Mouse (Mus musculus) erythroid progenitor cell, adult 5-6 weeks (primary cell): ENCODE measurements around the gene Tmem178b. TPM values are rescaled to one million over a fixed set of nuclear protein-coding genes. Genes with fewer than 3 reads are reported as not detected.

ENCODE experiments used
- ATAC-seq: replicated peaks from 2 replicates; pipeline ENCODE4 v1.8.0; 2016; ENCODE audit warnings: moderate number of reproducible peaks, mild to moderate bottlenecking, moderate TSS enrichment, inconsistent platforms; ENCODE audit not compliant: poor library complexity, low FRiP score, severe bottlenecking
- total RNA-seq, 2 experiments: library from RNA; stranded (forward) in 1 of 2; stranded (reverse) in 1 of 2; fragments of 150-400 nt in 1 of 2; fragments of 186-747, 209-891 nt in 1 of 2; gene quantifications; 2 replicates each; pipeline versions ENCODE4 v1.2.3 to v1.2.4; 2015 to 2017; ENCODE audit warnings: low replicate concordance in 2 of 2

Gene Tmem178b
- total RNA-seq, 2 experiments from 2014 or later: not detected

DNA sequence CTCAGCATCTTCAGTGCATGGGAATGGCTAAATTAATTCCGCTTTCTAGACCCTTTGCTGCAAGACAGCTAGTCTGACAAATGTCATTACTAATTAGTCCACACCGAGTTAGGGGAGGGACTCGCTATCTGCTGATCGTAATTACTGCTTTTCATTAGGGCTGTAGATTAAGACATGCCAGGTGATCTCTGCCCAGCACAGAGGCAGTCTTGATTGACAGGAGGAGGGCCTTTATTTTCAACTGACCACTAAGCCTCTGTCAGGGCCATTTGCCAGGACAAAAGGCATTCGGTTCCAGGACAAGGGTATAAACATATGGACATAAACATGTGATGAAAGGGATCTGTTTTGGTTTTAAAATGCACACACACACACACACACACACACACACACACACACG lies 264.3 kb downstream of the Tmem178b start:
- no peak for ATAC-seq

DNA sequence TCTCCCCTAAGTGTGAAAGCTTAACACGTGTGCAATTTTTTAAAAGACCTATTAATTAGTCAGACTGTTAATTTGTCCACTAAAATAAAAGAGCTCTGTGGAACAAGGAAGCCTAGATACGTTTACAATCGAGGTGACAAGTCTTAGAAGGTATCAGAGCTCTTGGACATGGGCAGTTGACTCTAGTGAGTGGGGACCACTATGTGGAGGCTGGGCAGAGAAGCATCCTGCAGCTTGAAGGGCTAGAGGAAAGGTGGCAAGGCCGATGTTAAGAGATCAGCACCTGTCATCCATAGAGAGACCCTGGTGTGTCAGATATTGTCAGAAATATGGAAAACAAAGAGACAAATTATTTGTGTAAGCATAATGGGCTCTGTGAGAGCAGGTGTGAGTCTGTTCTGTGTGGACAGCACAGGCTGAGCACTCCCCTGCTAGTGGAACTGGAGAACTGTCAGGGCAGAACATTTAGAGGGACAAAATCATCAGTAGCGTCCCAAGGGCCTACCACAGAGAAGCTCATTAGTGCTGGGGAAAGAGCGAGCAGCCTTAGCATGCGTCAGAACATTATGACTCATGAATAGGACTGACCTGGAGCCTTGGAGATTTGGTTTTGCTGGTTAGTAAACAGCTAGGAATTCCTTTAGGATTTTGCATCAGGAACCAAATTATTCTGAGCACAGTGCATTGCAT lies 264.9 kb downstream of the Tmem178b start:
- ATAC-seq: no peak

DNA sequence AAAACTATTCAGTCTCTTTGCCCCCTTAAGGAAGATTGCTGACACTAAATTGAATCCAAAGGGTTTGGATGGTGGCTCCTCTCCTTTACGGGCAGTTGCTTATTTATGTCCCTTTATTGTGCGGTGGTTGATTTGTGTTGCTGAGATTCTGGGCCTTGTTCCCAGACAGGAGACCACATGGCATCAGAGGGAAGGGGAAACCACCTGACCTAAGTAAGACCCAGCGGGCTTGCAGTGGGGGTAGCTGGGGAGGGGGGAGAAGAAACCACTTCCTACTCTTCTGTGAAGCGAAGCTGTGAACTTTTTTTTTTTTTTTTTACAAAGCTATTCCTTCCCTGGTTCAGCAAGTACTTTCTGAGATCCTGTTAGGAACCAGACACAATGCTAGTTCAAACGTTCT lies 269.5 kb downstream of the Tmem178b start:
- no peak for ATAC-seq

DNA sequence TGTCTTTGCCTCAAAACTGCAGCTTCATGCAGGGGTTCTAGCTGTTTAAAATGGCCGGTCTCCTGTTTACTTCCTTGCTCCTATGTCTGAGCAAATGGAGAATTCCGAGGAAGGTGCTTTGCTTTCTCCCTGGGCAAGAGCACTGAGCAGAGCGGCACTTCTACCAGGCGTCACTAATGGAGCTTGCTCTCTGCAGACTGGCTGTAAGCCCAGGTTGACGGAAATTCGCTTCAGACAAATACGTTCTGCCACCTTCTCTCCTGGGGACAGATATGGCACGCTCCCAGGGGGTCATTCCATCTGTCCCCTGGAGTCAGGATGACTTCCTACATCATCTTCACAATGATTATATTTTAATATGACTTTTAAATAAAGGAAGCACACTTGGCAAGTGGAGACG lies 271.3 kb downstream of the Tmem178b start:
- ATAC-seq: no peak

DNA sequence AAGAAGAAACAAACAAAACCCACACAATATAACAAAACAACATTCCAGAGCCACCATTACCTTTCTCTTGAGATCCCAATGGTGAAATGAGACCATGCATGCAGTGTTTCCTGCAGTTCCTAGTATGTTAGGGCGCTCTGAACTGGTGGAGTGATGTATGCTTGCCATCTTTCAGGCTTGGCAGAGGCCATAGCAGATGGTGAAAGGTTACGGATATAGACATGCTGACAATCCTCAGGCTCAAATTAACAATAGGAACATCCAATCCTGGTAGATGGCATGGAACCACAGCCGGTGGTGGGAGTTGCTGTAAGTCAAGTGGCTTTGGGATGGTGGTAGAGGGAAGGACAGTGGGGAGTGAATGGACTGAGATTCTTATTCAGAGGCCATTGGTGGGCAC lies 272.5 kb downstream of the Tmem178b start:
- ATAC-seq: no peak

DNA sequence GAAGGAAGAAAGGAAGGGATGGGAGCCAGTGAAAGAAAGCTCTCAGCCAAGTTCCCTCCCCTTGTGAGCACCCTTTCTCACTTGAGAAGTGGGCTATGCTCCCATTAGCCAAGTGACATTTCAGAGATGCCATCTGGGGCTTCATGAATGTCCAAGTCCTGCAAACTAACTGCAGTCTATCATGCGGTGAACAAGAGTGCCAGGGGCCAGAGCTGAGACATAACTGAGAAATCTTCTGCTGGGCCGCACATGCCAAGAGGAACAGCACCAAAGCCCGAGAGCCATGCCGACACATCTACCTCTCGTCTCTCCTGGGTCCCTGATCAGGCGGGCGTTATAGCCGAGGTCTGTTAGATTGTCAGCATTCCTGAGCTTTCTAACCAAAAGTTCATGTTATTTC lies 279.2 kb downstream of the Tmem178b start:
- ATAC-seq: no peak

DNA sequence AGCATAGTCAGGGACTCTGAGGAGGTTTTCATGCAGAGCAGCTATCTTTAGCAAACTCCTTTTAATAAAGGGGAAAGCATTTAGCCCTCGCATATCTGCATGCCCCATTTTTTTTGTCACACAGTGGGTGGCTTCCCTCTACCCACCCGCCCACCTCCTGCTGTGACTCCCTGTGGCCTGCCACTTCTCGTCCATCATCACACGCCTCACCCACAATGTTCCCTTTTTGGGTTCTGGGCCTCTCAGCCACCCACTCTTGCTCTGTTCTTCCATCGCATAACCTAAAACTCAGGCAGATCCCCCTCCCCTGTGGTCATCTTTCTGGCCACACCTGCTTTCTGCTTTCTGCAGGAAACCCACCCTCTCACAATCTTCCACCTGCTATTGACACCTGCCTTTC lies 288.3 kb downstream of the Tmem178b start:
- ATAC-seq: no peak

DNA sequence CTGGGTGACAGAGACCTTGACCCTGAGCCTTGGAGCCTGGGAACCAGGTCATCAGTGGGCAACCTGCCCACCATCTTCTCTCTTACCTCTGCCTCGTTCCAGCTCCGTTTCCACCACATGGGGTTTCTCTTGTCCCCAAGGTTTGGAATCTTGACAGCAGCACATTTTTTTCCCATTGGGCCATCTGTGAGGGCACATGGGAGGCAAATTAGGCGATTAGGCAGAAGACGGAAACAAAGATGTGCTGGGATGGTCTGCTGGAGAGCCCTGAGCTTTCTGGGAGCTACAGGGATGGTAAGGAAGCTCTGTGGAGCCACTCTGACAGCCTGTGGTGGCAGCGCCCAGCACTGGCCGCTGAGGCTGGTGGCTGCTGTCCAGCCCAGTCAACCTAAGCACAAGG lies 300.5 kb downstream of the Tmem178b start:
- ATAC-seq: no peak

DNA sequence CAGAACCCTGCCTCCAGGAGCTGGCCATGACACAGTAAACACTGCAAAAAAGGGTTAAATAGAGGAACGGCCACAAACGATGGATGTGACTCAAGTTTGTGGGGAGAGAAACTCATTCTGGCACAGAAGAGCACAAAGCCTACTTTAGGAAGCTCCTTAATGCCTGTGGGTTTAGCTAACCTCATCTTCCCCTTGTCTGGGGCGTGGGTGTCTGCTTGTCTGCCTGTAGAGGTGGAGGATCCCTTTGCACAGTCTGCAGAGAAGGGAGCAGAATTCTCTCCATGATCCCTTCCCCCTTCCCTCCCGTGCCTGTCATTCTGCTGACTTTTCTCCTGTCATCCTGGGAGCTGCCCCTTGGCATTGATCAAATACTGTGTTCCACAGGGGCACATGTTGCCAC lies 304.8 kb downstream of the Tmem178b start:
- ATAC-seq: no peak

DNA sequence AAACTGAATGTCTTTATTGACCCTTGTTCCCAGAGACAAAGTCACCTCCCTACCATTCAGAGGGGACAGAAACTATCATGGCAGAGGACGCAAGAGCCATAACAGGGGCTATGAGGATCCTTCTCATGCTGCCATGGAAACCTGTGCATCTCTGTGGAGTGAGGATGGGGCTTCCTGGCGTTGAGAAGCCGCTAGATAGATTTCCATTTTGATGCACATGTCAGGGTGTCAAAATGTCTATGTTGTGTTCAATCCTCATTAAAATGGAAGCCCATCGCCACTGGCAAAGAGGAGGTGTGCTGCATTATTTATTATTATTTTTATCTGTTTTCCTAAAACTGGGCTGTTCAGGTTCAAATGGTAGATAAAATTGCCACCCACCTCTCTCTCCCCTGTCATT lies 307.5 kb downstream of the Tmem178b start:
- ATAC-seq: no peak

DNA sequence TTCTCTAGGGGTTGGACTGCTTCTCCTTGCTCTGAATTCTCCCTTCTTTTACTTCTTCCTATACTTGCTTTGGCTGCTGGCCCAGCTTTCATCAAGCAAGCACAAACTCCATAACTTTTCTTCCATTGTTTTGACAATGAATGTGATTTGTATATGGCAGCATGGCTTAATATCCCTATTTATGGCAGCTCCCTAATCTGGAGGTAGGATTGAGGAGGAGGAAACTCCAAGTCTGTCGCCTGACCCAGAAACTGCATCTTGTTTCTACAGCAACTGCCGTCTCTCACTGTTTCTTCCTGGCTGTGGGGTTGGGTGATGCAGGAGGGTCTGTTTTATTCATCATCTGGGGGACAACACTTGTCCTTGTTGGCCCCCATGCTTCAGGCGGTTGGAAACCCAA lies 327.6 kb downstream of the Tmem178b start:
- ATAC-seq: no peak

DNA sequence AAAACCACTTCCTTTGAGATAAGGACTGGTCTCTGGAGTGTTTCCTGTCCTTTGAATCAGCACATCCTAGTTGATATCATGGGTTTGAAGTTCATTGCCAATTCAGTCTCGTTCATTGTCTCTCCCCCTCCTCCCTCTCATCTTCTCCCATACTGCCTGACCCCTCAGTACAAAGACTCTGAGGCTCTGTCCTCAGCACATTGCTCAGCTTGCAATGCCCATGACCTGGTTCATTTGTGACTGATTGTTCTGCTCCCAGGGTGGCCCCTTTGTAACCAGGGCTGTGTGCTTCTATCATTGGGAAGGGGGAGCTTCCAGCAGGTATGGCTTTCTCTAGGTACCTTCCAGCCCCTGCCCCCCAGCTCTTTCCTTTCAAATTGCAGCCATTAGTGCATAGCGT lies 329.5 kb downstream of the Tmem178b start:
- ATAC-seq: no peak

DNA sequence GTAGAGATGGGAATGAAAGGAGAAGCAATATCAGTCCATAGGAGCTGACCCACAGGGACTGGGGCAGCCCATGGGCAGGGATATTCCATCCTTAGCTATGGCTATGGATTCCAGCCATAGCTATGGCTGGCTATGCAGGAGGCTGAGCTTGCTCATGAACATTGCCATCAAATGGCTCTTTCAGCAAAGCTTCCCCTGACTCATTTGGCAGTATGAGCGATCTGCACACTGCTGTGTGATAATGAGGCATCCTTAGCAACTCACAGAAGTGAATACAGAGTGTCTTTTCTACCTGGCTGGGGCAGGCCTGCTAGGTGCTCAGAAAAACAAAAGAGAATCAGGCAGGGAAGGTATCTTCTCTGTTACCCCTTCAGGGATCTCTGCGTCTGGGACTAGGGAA lies 332.3 kb downstream of the Tmem178b start:
- ATAC-seq: no peak

DNA sequence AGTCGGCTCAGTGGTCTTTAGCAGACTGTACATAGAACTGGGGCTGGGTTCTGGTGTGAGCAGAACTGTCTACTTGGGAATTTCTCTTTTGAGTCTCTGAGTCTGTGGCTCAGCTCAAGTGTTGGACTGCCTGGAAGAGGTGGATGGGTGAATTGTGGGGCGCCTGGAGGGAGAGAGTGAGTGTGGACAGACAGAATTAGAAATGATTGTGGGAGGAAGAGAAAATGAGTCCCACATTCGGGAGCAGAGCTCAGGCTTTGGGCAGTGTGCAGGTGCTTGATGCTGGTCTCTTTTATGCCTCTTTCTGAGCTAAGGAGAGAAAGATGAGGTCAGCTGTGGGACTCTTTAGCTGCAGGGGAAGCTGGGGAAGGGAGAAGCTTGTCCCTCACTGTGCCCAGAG lies 334.9 kb downstream of the Tmem178b start:
- ATAC-seq: no peak

DNA sequence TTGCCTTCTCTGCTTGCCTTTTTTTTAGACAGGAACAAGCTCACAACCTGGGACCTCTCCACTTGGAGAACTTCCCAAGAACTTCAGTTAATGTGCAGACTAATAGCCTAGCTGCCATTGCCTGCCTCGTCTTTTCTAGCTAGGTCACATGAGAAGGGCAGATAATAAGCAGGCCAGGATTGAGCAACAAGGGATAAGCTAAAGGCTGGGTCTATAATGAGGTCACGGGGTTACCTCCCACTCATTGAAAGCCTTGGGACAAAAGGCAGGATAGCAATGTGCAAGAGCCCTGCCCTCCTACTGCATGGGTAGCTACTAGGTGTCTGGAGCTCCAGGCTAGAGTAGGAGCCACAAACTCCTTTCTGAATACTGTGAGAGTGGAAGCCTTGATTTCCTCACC lies 336.1 kb downstream of the Tmem178b start:
- no peak for ATAC-seq

DNA sequence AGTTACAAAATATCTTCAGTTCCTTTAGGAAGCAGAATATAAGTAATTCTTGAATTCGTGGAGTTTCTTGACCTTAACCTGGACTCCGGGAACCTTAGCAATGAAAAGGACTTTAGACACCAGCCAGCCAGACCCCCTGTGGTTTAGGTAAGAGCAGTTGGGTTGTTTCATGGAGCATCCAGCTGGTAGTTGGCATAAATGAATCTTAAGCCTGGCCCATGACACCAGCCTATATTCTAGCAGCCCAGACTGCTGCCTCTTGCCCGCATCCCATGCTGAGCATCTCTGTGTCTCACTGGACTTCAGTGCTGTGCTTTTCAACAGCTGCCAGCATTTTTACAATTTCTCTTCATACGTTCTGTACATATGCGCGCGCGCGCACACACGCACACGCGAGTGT lies 344.1 kb downstream of the Tmem178b start:
- ATAC-seq: no peak

DNA sequence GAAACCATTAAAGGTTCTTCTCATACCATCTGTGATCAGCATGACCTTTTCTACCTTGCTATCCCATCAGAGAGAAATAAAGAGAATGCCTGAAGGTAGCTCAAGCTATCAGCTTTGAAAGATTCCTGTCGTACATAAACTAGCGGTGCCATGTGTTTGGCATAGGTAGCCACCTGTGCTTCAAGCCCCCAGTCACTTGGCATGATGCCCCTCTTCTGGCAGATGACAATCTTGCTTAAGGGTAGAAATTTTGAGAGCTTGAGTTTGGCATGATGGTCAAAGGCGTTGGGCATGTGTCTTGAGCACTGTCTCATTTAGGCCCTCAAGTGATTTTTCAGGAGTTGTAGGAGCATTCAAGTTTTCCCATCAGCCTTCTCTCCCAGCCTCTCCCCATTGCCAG lies 344.6 kb downstream of the Tmem178b start:
- no peak for ATAC-seq

DNA sequence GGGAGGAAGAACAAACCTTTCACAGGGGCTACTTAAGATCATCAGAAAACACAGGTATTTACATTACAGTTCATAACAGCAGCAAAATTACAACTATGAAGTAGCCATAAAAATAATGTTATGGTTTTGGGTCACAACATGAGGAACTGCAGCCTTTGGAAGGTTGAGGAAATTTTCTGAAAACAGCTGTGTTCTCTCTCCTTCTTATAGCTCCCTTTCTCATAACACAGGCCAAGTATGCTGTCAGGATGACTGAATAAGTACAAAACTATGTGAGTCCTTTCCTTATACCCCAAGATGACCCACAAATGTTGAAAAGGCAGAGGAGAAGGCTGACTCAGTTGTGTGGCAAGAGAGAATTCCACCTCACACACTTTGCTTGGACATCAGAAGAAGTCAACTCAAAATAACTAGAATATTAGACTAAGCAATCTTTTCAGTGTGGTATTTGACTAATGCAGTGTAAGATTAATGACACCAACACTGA lies 347.6 kb downstream of the Tmem178b start:
- no peak for ATAC-seq

DNA sequence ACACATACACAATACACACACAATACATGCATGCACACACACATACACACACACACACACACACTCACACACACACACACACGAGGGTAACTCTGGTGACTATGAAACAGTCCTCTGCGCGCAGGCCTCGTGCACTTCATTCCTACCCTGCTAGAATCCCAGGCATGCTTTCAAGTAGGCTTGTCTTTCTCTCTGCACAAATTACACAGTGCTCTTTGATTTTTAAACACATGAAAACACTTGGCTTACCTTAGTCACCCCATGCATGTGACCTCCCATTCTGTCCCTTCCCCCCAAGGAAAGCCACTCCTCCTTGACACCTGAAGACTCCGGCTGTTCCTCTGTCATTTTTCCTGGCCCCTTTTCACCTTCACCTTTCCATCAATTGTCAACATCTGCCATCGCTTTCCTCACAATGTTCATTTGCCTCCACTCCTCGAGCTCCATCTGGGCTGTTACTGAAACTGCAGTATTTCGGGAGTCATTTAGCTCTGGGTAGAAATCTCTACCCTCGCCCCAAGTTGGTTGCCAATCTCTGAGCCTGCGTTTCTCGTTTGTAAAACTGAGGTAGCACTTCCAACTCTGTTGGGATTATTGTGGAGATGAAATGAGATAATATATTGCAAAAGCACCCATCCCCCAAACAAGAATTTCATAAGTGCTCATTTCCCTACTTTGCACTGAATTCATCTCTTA lies 352.7 kb downstream of the Tmem178b start:
- ATAC-seq: no peak

DNA sequence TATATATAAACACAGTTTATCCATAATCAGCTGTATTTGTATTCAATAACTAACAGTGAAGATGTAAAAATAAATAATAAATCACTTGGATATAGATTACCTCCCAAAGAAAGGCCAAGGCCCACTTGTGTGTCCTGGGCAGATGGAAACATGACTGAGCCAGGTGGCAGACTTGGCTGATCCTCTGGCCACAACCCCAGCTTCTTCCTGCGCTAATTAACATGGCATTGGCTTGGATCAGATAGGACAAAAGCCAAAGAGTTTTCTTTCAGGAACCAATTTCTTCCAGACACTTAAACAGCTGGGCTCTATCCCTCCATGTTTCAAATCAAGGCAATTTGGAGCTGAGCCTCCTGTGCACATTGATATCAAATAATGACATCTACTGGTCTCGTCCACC lies 355.9 kb downstream of the Tmem178b start:
- no peak for ATAC-seq

DNA sequence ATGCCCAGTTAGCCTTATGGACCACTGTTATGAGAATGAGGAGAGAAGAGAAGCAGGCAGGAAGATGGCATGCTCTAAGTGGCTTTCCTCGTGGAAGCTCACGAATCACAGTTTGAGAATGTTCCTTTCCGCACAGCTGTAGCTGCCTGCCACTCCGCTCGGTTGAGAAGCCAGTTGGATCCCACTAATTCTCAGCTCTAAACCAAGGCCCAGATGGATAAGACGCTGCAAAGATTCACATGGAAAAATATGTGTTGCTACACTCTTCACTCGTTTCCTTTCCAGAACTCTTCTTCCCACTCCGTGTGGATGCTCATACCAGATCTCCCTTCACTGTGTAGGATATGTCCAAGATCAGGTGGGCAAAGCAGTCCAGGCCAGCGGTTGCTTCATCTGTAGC lies 356.9 kb downstream of the Tmem178b start:
- no peak for ATAC-seq

DNA sequence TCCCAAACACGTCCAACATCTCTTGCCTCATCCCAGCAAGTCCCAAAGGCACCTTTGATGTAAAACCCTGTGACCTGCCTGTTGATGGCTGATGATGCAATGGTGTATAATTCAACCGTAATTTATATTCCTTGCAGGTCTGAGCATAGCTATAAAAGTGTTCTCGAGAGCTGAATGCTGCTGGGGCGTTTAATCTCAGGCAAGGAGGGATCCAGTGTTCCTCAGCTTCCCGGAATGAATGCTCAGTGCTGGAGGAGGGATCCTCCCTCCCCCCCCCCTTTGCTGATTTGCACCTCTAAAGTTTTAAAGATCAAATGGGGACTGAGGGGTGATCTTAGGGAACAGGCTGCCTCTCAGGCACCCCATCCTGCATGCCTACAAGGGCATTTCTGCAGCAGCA lies 361.0 kb downstream of the Tmem178b start:
- no peak for ATAC-seq
